Mouse (Mus musculus): ENCODE measurements around the gene Prmt3. TPM values are rescaled to one million over a fixed set of nuclear protein-coding genes. Genes with fewer than 3 reads are reported as not detected.

Prmt3 gene
- polyA plus RNA-seq, 1 experiment from 2014 or later: 51.0 TPM

DNA sequence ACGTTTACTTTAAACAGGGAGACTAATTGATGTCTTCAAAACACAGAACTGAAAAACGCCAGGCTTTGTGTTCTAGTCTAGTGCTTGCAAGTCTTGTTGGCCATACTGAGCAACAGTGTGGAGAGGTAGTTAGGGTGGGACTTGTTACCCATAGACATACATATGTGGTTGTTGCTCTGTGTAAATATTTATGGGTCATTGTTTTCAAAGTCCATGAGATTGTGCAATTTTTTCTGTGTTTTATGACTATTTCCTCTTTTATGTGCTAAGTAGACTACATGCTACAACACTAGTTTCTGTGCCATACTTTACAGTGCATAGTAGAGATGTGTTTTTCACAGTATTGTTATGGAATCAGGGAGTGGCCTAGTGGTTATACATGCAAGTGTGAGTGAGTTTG lies 16.2 kb downstream of the Prmt3 start:
- no peak for DNase-seq (ENCODE audit: low spot score)

DNA sequence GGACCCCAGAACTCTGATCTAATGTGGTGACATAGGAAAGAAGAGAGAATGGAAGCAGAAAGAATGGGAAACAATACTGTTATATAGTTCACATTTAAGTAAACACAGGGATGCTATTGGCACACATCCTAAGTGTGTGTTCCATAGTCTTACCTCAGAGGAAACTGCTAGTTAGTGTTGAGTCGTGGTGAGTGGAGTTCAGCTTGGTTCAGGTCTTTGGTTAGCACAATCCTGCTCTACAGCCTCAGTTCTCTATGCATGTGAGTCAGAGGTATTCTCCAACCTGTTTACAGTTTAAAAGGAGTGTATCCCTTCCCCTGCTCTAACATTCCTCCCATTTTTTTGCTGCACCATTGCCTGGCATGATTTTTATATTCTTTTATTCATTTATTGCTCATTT lies 19.0 kb downstream of the Prmt3 start:
- DNase-seq (ENCODE audit: low spot score): no peak

DNA sequence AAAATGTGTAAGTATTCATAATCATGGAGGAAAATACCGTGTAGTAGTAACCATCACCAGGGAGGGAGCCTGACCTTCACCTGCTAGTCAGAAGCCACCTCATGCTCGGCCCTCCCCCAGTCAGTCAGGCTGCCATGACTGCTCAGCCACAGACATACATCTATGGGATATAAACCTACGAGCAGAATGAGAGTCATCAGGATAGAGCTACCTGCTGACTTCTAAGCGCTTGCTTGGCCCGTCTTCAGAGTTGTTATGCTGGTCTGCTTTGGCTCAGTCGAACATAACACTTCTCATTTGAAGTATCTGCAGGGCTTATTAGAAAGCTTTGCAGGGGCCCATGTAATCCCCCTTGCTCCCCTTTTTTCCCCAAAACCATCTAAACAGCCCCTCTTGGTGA lies 25.4 kb downstream of the Prmt3 start:
- no peak for DNase-seq (ENCODE audit: low spot score)

DNA sequence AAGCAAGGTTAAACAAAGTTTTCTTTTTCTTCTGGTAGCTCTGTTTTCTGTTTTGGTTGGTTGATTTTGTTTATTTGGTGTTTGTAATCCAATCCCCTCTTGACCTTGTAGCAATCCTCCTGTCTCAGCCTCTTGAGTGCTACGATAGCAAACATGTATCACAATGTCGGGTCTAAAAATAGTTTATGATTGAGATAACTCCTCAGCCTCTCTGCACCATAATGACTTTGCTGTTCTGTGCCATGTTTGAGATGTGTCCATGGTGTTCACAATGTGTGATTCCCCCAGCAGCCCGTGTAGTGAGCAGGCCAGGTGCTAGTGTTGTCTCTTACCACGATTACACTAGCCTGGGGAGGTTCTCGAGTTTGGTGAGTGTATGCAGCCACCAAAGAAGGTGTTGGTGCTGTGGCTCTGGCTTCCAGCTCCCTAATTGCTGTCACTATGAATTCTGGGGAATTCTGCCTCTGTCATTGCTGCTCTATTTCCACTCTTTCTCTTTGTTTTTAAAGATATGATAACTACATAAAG lies 26.6 kb downstream of the Prmt3 start:
- no peak for DNase-seq (ENCODE audit: low spot score)

DNA sequence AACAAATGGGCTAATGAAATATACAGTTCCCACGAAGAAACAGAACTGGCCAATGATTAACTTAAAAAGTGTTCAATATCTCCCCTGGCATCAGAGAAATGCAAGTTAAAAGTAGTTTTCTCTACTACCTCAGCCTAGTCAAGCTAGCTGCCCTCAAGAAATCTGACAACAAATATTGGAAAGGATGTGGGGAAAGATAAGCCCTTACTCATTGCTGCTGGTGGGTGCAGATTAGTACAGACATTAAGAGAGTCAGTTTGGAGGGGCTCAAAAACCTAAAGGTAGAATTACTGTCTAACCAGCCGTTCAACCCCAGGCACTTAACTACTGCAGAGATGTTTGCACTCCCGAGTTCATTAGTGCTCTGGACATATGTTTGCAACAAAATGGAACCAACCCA lies 27.5 kb downstream of the Prmt3 start:
- no peak for DNase-seq (ENCODE audit: low spot score)

DNA sequence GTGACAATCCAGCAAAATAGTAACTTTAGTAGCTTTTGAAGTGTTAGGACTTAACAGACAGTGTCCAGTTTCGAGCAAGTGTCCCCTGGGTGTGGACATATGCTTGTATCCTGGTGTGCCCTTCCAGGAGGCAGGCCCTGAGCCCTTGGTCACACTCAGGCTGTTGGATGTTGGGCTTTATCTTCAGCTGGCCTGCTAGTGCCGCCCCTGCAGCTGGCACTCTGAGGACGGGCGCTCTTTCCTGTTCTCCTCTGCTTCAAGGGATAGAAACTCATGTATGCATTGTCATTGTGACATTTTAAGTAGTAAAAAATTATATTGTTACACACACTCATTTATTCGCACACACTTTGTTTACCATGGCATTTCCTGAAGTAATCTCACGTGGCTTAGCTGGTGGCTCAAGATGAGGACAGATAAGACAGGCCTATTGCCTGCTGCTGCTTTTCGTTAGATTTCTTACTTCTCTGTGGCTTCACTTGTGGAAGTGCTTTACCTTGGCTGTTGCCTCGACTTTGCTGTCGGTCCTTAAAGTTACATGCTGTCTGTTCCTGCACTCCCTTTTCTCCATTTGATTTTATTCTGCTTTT lies 29.0 kb downstream of the Prmt3 start:
- no peak for DNase-seq (ENCODE audit: low spot score)

DNA sequence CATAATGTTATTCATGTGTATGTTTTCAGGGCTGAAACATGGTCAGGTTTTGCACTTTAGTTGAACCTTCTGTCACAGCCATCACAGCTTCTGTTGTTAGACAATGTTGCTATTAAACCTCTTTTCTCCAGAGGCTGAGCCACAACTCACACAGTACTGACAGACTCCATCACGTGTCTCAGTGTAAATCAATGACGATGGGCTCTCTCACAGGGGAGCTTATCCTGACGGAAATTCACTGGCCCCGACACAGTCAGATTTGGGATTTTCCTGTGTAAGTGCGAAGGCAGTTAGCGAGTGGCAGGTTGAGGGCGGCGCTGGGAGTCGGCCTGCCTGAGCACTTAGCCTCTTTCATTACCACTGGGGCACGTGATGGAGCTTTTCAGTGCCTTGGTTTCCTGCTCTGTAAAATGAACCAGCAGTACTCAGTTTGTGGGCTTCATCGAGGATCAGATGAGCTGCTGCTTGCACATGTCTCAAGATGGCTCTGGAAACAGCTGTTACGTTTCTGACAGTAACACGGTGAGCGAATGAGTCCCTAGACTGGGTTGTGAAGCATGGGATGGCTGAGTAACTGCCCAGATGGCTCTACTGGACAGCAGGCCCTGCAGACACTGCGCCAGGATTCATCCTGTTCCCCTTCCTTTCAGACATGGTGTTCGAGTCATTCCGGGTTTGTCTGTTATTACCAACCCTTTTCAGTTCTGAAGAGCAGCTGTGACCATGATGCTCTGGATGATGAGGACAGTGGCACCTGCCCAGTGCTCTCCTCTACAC lies 29.9 kb downstream of the Prmt3 start:
- no peak for DNase-seq (ENCODE audit: low spot score)

DNA sequence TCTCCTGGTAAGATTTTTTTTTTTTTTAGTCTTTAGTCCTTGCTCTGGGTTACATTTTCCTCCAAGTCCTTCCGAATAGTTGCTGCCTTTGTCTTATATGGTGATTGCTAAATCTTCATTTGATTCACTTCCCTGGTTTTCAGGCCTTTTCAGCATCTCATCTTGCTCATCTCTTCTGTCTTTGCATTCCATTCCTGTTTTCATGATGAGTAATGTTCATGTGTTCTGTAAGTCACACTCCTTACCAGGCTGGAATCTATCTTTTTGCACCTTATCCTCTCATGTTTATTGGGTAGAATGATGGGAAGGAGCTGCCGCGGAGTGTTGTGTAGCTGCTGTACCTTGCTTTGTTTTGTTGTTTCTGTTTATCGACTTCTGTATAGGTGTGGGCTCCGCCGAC lies 31.0 kb downstream of the Prmt3 start:
- DNase-seq (ENCODE audit: low spot score): no peak

DNA sequence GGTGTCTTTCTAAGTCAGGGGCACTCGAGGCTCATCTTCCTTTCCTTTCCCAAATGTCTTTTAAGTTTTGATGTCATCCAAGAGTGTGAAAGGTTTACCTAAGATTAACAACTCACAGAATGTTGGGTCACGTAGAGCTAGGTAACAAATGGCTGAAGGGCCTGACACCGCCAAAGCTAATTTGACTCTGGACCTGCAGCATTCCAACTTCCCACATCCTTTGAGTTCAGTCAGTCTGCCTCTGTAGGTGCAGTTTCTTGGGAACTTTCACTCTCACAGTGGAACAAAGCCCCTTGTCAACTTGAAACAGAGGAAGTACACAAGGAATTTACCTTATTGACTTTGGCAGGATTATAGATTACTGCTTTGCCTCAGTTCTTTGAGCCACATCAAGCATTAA lies 31.4 kb downstream of the Prmt3 start:
- DNase-seq (ENCODE audit: low spot score): no peak

DNA sequence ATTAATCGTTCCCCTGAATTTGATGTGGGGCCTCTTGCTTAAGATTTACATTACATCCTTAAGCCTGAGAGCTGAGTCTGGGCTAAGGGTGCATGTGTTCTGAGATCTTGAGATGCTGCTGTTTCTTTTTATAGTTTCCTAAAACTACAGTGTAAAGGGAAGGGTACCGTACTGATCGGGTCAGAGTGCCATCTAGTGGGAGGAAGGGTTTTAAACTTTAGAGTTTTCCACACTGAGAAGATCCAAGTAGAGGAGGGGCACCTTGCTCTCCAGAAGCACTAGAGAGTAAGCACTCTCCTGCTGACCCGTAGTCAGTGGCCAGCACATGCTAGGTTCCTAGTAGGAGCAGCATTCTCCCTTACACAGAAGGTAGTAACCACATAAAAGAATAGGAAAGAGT lies 33.2 kb downstream of the Prmt3 start:
- peak; percentile 2 for DNase-seq (ENCODE audit: low spot score)

DNA sequence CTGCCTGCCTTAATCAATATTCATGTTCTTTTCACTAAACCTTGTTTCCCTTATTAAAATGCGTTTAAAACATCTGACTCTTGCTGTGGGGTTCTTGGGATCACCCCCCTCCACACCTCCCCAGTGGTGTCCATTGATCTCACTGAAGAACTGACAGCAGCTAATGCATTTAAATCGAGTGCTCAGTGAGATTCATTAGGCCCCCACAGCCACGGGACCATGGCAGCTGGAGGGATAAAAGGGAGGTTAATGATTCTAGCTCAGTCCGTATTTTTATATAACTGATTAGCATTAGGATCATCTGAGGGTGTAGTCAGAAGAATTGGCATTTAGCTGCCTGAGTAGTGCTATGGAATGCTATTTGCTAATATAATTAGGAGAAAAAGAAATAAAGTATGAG lies 41.2 kb downstream of the Prmt3 start:
- DNase-seq (ENCODE audit: low spot score): no peak

DNA sequence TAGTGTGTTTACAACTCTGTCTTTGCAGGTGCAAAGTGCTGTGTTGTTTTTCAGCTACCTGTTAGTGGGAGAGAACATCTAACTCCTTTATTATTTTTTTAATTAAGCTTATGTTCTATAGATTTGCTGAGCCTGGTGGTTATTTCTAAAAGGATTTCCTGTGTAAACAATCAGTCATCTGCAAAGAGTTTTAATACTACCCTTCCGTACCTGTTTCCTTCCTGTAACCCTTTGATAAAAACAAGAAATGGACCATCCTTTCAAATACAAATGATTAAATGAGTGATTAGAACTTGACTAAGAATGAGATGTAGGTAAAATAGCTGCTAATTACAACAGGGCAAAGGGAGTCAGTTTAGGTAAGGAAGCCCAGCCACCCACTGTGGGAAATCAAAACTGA lies 43.2 kb downstream of the Prmt3 start:
- DNase-seq (ENCODE audit: low spot score): no peak

DNA sequence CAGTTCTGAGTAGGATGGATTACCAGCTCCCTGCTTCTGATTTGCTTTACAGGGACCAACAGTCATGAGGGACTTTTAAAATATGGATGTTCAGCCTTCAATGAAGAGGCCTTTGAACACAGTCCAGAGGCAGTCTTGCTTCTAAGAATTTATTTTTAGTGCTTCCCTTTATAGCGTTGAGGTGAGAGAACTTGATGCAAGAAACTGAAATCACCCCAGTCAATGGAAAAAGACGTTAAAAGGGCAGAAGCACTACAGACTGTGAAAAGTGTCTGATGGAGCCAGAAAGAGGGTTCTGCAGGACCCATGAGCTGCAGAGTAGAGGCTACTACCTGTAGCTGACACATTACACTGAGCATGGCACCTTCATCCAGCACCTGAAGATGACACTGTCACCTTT lies 43.9 kb downstream of the Prmt3 start:
- DNase-seq (ENCODE audit: low spot score): no peak

DNA sequence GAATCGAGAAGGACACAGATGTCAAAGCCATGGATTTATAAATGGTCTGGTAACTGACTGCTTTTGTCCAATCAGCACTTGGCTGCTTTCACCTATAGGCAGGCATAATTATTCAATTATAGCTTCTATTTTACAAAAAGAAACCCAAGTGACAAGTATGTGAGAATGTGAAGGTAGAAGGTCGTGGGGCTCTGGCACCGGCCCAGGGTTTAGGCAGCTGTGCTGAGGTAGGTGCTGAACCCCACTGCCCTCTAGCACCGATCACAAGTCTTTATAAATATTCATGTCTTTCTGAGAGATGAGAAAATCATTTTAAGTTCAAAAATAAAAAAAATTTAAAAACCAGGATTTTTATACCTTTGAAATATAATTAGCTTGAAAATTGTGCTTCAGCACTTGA lies 45.4 kb downstream of the Prmt3 start:
- DNase-seq (ENCODE audit: low spot score): no peak

DNA sequence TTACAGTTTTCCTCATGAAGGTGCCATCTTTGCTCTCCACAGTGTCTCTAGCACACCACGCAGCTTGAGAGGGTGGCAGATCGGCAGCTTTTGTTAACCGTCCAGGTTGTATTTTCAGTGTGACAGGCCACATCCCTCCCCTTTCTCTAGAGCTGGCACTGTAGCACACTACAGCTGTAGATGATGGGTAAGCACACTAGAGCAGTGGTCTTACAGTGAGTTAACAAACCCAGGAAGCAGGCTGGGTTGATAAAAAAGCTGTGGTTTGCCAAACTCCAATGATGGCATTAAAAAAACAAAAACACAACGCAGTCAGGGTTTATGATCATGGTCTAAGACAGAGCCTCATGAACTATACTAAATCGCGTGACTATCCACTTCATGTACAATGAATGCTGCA lies 45.9 kb downstream of the Prmt3 start:
- no peak for DNase-seq (ENCODE audit: low spot score)

DNA sequence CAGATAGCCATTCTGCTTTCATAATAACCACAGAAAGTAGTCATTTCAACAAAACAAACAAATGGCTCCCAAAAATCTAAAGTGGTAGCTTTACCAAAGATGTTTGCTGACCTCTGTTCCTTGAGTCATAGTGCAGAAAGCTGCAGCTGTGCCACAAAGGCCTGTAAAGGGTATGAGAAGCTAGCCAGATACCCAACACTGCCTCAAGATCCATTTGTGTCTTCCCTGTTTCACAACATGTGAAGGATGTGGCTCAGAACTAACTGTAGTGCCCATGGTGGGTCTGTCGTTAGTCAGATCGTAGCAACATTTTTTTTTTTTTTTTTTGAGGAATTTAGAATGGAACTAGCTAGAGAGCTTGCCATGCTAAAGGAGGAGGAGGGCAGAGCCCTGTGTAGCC lies 46.4 kb downstream of the Prmt3 start:
- no peak for DNase-seq (ENCODE audit: low spot score)

DNA sequence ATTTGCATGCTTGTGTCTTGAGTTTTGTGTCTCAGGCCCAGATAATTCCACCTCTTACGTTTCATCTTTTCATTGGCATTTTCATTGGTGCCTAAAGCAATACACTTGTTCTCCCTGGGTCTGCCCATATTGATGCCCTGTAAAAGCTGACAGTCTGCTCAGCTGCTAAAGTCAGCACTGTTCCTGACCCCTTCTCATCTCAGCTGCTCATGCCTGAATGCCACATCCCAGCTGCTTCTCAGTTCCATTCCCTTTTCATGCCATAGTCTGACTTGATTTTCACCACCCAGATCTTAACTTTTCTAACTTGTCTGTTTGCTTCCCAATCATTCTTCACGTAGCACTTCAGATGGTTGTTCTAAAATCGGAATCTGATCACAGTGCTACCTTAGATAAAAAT lies 47.3 kb downstream of the Prmt3 start:
- DNase-seq (ENCODE audit: low spot score): no peak

DNA sequence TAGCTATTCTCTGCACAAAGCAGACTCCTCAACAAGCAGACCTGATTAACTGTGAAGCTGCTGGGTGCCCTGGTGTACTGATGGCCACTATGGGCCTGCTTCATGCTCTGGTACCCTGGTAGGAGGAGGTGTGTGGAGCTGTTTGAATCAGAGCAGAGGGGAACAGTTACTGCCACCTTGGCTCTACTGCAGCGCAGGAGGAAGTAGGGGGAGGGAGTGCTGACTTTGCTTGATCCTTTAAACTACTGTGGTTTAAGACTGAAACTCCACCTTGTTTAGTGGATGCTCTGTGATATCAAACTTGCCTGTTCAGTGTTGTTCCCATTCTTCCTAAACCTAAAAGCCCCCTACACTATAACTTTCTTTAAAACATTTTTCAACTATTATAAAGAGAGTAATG lies 49.8 kb downstream of the Prmt3 start:
- no peak for DNase-seq (ENCODE audit: low spot score)

DNA sequence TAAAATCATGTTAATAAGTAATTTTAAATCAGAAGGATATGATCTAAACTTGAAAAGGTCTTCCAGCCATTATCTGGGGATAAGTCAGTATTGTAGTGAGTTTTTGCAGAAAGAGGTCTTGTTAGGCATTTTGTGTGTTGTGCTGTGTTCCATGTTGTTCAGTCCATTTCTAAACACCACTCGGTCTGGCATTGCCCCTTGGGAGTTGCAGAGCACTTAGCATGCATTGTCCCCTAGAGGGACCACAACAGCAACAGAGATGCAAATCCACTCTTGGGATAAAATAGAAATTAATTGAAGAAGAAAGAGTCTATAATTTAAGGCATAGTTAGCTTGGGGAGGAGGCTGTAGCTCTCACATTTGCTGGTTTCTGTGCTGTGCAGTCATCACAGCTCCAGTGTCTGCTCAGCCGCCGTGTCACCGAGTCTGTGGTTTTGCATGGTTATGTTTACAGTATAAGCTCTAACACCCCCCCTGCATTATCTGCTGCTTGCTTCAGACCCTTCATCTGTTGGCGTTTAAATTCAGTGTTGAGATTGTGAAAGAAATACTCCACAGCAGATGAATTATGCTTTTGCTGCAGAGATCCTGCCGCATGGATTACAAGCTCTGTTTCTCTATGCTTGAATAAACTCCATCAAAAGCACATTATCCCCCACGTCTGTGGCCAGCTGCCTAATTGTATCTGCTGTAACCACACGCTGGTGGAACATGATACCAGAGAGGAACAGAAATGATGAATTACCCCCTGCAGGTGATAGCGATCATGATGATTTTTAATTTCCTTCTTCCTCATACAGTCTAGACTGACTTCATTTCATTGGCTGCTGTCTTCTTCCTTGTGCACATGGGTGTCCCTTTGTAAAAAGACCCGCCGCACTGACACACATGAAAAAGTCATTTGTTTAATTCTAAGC lies 64.5 kb downstream of the Prmt3 start:
- DNase-seq (ENCODE audit: low spot score): no peak

DNA sequence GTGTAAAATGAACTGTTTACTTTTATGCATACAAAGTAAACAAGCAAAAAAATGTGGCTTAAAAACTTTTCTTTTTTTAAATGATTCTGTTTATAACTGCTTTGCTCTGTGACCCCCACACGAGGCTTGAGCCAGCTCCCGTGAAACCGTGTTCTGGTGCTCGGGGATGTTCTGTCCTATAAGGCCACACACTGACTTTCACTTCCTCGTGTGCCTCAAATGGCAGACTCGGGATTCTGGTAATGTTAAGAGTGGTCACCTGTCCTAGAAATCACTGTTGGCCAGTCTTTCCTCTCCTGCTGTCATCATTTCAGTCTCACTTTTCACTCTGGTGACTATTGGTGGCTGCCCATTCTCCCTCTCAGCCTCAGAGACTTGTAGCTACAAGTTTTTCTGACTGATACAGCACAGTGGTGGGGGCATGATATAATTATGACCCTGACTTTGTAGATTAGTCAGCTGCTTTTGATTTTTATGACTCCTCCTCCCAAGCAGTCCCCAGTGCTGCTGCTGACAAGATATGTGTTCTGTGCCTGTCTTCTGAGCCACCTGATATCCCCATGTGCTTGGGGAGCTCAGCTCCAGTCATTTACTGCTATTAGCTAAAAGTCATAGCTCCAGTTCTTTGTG lies 65.3 kb downstream of the Prmt3 start:
- no peak for DNase-seq (ENCODE audit: low spot score)

DNA sequence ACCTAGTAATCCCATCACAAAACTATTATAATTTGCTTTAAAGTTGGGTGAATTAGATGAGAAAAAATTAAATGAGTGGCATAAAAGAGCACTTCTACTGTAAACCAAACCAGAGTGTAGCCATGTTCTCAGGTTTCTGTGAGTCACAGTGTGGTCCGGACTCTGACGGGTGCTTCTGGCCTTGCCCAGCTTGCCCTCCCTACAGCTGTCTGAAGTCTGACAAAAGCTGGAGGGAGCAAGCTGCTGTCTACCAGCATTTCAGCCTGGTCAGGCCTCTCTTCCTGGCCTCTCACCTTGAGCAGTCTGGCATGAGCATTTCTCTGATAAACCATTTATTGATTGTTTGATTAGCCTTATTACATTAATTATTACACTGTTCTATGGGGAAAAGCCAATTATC lies 69.8 kb downstream of the Prmt3 start:
- DNase-seq (ENCODE audit: low spot score): no peak

All from thymus, postnatal 0 days (tissue).